Mouse (Mus musculus): Measurements from ENCODE around the gene Mrpl57. TPM values are rescaled to one million over a fixed set of nuclear protein-coding genes. Genes with fewer than 3 reads are reported as not detected.

The Mrpl57 gene
- 38.1 TPM for polyA plus RNA-seq (2014; fragmentation: Illumina TruSeq; extraction: RNeasy Lipid Tissue Mini Kit (QIAGEN cat#74804); ENCODE audit: low read depth, low replicate concordance)

GRCm38 (mm10) chr14:57825788-57826751 is at the start of gene Mrpl57, which contains the start of gene Ska3:
TSS of gene Mrpl57 (plus strand) at chr14:57826234.
TSS of gene Ska3 (minus strand) at chr14:57826185.

GRCm38 (mm10) chr14:57797991-57798931 is 27.8 kb upstream of the Mrpl57 start, which contains the start of gene Sap18:
TSS of gene Sap18 (plus strand) at chr14:57798180.

Other genes with a start within 250 kb of the Mrpl57 start
- gene Xpo4, start 160.8 kb upstream of the Mrpl57 start, polyA plus RNA-seq (2014; fragmentation: Illumina TruSeq; extraction: RNeasy Lipid Tissue Mini Kit (QIAGEN cat#74804); ENCODE audit: low read depth, low replicate concordance) = 6.7 TPM
- gene Gm49361, start 80.1 kb upstream of the Mrpl57 start, polyA plus RNA-seq (2014; fragmentation: Illumina TruSeq; extraction: RNeasy Lipid Tissue Mini Kit (QIAGEN cat#74804); ENCODE audit: low read depth, low replicate concordance) = not detected
- 8.9 TPM for gene Lats2, start 67.8 kb upstream of the Mrpl57 start, polyA plus RNA-seq (2014; fragmentation: Illumina TruSeq; extraction: RNeasy Lipid Tissue Mini Kit (QIAGEN cat#74804); ENCODE audit: low read depth, low replicate concordance)
- gene Sap18, start 28.1 kb upstream of the Mrpl57 start, polyA plus RNA-seq (2014; fragmentation: Illumina TruSeq; extraction: RNeasy Lipid Tissue Mini Kit (QIAGEN cat#74804); ENCODE audit: low read depth, low replicate concordance) = 167 TPM
- not detected for gene Ska3, start within 50 bp of the Mrpl57 start, polyA plus RNA-seq (2014; fragmentation: Illumina TruSeq; extraction: RNeasy Lipid Tissue Mini Kit (QIAGEN cat#74804); ENCODE audit: low read depth, low replicate concordance)
- 26.2 TPM for gene Zdhhc20, start 64.0 kb downstream of the Mrpl57 start, polyA plus RNA-seq (2014; fragmentation: Illumina TruSeq; extraction: RNeasy Lipid Tissue Mini Kit (QIAGEN cat#74804); ENCODE audit: low read depth, low replicate concordance)
- gene Micu2, start 173.0 kb downstream of the Mrpl57 start, polyA plus RNA-seq (2014; fragmentation: Illumina TruSeq; extraction: RNeasy Lipid Tissue Mini Kit (QIAGEN cat#74804); ENCODE audit: low read depth, low replicate concordance) = 53.5 TPM
- not detected for gene Fgf9, start 244.3 kb downstream of the Mrpl57 start, polyA plus RNA-seq (2014; fragmentation: Illumina TruSeq; extraction: RNeasy Lipid Tissue Mini Kit (QIAGEN cat#74804); ENCODE audit: low read depth, low replicate concordance)